Mouse (Mus musculus): ENCODE measurements around the gene Zfp420.
"Not testable (repeated sequence)": the region's sequence is repeated elsewhere in the genome, so short reads cannot be mapped to it uniquely, and the experiment has no call there.

The Zfp420 gene

DNA sequence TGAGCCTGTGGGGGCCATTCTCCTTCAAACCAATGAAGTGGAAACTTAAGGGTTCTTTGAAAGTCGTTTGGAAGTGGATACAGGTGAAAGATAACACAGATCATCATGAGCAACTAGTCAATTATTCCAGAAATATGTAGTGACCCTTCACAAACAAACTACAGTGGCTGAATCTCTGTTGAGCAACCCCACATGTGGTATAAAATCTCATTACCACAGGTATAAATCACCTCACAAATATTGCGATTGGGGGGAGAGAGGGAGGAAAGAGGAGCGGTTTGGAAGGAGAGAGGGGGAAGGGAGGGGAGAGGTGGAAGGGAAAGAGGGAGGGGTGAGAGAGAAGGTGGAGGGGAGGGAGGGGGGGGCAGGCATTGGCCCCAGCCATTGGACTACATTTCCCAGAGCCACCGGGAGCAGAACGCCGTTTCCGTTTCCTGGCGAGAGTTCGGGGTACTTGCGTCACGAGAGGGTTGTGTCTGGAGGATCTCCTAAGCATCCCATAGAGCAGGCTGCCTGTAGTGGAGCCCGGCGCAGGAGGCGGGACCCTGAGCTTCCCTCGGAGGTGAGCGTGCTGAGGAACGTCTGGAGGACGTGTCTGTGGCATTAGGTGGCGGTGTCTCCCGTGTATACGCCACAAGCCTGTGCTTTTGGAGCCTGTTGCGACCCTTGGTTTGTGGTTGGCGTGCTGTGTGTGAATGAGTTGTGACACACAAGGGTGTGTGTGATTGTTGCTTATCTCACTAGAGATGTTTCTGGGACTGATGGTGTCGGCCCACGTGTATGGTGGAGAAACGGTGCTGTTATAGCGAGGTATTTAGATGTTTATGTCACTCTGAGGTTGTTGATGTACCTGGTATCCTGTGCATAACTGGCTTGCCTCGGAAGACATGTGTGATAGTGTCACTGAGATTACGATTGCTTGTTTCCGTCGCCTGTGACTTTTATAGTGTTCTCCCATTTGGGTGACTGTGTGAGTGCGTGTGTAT, at the start of gene Zfp420:
TSS of gene Zfp420 (plus strand) at position 448 of the 986 bp plus-strand sequence.
- peak; percentile 72 for DNase-seq (ENCODE audit: low spot score)

DNA sequence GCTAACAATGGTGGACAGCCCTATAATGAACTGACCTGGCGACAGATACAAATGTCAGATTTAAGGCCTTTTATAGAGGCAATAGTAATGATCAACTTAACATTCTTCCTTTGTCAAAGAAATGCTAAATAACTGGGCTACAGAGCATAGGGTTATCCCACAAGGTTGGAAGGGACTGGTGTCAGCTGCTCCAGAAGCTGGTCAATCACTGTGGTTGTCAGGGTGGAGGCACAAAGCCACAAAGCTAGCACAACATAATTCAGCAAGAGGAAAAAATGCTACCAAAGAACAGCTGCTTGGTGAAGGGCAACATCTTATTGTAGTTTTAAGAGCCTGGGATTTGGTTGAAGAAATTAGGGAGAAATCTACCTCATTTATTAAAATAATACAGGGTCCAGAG, 47.5 kb upstream of the Zfp420 start:
- no peak for DNase-seq (ENCODE audit: low spot score)

DNA sequence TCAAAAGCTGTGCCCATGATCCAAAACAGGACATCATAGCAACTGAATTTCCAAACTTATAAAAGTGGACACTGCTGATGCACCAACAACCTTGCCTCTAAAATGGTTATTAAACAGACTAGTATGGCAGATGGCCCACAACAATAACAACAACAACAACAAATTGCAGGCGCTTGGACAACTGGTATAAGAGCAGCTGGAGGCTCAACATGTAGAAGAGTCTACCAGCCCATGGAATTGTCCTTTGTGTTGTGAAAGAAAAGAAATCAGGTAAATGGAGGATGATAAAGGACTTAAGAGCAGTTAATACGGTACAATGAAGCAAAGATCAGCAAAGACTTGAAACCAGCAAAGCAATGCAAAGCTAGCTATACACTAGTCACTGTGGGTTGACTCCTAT, 45.4 kb upstream of the Zfp420 start:
- no peak for DNase-seq (ENCODE audit: low spot score)

DNA sequence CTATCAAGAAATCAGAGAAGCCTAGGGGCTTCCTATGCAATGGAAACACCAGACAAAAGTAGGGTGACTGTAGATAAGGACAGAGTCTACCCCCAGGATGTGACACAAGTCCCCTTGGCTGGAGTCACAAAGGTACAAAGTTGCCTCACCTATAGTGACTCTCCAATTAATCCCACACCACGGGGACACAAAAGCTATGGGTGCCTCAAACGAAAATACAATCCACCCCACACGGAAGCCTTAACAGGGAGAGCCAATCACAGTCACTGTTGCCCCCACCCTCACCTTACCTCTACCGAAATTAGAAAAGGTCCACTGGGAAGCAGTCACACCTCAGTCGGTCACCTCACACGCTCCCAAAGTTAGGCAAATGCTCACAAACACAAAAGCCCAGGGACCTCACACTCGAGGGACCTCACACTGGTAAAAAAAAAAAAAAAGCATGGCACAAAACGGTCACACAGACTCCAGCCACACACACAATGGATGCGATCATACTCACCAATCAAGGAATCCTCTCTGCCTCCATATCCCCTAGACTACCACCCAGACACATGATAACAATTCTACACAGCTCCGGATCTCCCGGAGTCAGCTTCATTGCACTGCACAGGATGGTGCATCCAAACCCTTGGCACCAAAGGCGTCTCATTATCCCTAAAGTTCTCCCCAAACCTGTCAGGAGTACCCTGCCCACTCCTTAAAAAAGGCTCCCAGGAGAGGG, 44.6 kb upstream of the Zfp420 start:
- DNase-seq (ENCODE audit: low spot score): no peak

DNA sequence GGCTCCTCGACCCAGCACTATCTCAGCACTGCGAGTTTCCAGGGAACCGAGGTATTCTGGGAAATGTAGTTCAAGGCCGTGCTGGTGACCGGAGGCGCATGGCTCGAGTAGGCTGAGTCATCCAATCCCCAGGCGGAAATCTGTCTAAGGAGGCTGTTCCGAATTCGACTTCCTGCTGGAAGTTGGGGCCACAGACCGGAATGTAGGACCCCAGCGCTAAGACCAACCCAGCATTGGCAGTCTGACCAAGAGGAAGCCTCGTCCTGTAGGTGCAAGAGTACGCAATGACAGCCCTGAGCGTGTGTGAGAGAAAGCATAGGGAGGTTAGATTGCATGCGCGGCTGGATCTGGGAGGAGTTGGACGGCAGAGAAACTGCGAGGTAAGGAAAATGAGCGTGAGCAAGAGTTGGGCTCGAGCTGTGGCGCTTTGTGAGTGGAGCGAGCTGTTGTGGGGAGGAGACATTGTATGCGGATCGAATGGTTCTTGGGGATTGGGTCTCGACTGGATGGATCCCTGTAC, 43.8 kb upstream of the Zfp420 start, which contains the start of gene Zfp790:
TSS of gene Zfp790 (plus strand) at position 205 of the 520 bp plus-strand sequence.
- peak; percentile 90 for DNase-seq (ENCODE audit: low spot score)

DNA sequence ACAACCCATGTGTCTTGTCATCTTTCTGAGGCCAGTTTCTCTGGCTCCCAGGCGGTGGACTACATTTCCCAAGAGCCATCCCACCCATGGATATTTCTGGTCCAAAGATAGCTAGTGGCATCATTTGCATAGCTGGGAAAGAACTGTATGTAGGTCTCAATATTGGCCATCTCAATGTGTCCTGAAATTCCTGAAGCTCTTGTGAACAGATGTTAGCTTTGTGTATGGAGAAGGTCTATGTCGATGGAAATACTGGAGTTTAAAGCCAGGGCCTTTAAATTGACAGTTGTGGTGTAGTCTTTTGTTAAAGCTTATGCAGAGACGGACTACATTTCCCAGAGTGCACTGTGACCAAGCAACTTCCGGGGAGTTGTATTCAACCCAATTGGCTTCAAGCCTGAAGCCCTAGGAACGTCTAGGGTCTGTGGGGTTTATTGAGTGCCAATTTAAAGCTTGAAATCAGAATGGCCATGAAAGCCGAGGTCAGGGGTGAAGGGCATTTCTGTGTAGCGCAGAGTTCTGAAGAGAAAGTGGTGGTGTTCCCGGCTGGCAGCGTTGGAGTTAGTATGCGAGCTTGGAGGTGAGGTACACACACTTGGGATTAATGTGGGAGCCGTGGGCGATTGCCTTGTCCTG, 41.0 kb upstream of the Zfp420 start:
- DNase-seq (ENCODE audit: low spot score): peak; percentile 80

DNA sequence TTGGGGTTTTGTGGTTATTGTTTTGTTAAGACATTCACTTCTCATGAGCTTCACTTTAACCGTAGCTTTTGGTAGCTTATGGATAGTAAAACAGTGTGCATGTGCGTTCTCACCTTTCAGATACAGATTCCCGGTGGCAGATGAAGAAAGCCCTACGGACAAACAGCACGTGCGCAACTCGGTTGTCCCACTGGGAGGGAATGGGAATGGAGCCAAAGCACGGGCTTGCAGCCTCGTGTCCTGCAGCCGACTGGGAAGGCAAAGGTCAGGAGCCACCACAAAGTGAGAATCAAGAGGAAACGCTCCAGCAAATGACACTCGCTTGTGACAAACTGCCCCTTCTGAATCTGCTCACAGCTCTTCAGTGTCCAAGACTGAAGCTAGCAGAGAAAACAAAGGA, 31.8 kb upstream of the Zfp420 start:
- DNase-seq (ENCODE audit: low spot score): no peak

DNA sequence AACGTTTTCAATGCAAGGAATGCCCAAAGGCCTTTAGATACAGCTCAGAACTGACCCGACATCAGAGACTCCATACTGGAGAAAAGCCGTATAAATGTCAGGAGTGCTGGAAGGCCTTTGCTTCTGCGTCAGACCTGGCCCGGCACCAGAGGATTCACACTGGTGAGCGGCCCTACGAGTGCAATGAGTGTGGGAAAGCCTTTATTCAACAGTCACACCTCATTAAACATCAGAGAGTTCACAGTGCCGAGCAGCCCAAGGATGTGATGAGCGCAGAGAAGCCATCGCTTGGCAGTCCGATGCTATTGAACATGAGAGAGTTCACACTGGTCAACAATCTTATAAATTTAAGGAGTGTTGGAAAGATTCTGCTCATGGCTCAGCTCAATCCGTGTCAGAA, 30.0 kb upstream of the Zfp420 start:
- no peak for DNase-seq (ENCODE audit: low spot score)

DNA sequence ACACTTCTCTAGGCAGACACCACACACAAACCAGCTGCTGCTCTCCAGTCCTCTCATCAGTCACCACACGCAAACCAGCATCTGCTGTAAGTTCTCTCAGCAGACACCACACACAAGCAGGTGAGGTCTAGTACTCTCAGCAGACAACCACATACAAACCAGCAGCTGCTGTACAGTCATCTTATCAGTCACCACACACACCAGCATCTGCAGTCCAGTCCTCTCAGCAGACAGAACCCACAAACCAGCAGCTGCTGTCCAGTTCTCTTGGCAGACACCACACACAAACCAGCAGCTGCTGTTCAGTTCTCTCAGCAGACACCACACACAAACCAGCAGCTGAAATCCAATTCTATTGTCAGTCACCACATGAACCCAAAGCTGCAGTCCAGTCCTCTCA, 23.0 kb upstream of the Zfp420 start:
- no peak for DNase-seq (ENCODE audit: low spot score)

DNA sequence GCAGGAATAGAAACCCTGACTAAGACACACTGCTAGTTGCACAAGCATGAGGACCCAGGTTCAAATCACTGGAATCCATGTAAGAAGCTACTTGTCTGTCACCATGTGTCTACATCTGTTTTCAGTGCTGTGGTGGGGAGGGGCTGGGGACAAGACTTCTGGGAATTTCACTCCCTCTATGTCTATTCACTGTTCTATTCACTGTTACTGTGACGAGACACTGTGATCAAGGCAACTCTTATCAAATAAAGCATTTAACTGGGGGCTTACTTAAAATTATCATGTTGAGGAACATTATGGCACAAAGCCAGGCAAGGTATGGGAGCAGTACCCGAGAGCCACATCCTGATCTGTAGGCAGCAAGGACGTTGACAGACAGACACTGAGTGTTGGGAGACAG, 20.5 kb upstream of the Zfp420 start:
- no peak for DNase-seq (ENCODE audit: low spot score)

DNA sequence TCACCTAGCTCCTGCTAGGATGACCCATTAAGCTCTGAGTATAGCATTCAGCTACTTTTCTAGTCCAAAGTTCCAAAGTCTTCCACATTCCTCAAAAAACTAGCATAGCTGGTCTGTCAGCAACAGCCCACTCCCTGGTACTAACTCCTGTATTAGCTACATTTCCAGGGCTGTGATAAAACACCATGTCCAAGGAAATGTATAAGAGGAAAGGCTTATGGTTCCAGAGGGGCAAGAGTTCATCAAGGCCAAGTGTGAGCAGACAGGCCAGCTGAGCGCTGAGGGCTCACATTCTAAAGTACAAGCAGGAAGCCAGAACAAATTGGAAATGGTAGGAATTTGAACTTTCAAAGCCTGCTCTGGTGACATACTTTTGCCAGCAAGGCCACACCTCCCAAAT, 17.7 kb upstream of the Zfp420 start:
- DNase-seq (ENCODE audit: low spot score): no peak

DNA sequence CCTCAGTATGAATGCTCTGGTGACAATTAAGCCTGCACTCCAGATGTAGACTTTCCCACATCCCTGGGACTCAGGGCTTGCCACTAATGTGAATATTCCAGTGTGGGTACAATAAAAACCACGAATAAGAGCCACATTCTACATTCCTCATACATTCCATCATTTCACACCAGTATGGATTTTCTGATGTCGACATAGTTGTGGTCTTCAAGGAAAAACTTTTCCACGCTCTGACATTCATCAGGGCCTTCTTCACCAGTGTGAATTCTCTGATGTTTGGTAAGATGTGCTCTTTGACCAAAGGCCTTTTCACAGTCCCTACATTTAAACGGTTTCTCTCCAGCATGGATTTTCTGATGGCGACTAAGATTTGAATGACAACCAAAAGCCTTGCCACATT, 15.2 kb upstream of the Zfp420 start:
- DNase-seq (ENCODE audit: low spot score): no peak

DNA sequence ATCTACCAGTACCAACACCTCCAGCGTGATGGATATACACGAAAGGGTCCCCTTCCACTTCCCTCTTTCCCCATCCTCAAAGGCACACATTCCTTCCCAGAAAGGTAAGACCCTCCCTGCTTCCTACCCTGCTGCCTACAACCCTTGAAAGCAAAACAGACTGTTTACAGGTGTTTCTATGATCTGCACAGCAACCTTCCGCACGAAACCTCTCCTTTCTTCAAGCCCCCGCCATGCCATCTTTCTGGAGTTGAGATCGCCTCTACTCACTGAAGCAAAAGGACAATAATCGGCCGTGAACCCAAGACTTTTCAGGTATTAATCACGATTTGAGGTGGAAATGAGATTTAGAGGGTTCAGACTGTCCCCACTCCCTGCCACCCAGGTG, 7.0 kb upstream of the Zfp420 start:
- DNase-seq (ENCODE audit: low spot score): peak; percentile 1

DNA sequence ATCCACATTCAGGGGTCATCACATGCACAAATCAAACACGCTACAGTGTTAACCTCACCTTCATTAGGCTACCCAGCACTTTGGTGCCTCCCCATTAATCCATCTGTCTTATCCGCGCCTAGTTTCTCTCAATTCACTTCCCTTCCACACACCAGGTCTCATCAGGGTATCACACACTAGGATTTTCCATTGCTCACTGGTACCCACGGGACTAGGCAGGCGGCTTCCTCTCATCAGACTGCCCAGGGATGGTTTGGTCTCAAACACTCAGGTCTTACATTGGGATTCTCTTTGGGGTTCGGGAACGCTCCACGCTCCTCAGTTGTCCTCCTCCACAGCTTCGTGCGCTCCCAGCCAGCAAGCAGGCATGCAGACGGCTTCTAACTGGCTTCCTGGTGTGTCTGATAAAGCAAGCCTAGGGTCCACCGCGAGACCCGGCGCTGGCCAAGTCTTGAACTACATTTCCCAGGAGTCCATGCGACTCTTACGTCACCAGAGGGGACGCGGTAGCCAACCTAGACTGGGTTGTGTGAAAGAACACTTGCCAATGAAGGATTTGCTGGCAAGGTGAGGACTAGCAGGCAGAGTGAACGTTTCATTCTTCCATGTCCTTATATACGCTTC, 6.4 kb upstream of the Zfp420 start, which contains the start of gene Zfp940:
TSS of gene Zfp940 (minus strand) at position 451 of the 624 bp plus-strand sequence.
- DNase-seq (ENCODE audit: low spot score): peak; percentile 67

DNA sequence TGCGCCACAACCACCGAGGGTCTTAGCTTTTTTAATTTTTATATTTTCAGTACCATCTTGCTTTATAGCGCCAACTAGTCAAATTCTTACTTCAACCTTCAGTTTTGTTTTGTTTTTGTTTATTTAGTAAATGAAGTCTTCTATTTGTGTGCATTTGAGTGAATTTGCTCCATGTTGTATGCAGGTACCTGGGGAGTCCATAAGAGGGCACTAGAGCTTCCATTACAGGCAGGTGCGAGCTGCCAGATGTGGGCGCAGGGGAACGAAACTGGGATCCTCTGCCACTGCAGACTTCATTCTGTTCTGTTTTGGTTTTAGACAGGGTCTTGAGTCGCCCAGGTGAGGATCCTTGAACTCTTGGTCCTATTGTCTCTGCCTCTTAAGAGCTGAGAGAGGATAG, 1.9 kb downstream of the Zfp420 start:
- DNase-seq (ENCODE audit: low spot score): peak; percentile 8

DNA sequence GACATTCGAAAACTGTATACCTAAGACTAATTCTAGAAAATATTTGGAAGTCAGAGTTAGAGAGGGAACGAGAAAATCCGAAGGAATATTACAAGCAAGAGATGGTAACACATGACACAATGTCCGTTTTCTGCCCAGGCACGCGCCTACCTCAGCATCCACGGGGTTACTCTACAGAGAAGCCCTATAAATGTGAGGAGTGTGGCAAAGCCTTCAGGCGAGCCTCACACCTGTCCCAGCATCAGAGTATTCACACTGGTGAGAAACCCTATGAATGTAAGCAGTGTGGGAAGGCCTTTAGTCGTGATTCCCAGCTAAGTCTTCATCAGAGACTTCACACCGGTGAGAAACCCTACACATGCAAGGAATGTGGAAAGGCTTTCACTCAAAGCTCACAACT, 14.5 kb downstream of the Zfp420 start:
- no peak for DNase-seq (ENCODE audit: low spot score)

DNA sequence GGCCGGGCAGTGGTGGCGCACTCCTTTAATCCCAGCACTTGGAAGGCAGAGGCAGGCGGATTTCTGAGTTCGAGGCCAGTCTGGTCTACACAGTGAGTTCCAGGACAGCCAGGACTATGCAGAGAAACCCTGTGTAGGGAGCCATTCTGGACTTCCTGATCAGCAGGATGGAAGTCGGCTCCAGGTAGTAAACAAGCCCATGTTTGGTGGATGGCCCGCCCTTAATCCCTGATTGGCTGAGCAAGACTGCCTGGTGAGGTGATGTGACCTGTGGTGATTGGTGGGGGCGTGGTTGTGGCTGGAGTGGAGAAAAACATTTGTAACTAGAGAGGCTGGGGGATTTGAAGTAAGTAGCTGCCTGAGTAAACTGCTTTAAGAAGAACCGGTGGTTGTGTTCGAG, 17.8 kb downstream of the Zfp420 start:
- DNase-seq (ENCODE audit: low spot score): not testable (repeated sequence)

DNA sequence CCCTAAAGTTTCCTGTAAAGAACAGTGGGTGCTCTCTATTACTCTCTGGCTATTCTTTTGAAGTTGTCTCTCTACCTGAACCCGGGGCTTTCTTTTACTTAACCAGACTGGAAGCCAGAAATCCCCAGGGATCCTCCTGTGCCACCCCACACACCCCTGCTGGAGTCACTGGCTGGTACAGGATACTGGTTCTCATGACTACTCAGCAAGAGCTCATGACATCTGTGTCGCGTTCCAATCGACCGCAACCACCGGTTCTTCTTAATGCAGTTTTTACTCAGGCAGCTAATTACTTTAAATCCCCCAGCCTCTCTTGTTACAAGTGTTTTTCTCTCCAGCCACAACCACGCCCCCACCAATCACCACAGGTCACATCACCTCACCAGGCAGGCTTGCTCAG, 20.3 kb downstream of the Zfp420 start:
- DNase-seq (ENCODE audit: low spot score): no peak

DNA sequence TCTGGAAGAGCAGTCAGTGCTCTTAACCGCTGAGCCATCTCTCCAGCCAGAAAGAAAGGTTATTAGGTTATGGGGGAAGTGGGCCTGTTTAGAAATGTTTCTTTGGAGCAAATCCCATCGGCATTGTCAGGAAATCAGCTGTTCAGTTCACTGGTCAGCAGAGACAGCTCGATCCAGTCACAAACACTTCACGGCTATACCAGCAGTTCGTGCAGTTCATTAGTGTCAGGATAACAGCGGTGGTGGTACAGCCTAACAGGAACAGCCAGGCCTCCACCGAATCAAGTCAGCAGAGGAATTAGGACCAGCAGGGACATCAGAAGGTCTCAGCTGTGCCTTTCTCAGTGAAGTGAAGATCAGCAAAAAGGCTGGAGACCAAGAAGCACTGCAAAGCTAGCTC, 21.1 kb downstream of the Zfp420 start:
- DNase-seq (ENCODE audit: low spot score): no peak

DNA sequence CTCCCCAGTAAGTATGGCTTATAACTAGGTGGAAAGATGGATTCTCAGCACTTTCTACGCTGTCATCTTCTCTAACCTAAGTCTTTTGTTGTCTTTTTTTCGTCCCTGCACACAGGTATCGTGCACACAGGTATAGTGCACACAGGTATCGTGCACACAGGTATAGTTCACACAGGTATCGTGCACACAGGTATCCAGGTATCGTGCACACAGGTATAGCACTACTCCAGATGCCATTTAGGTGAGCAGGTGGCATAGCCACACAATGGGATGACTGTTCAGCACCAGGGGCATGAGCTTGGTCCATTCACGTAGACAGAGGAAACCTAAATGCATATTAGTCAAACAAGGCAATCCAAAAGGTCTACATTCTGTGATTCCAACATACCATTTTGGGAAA, 30.7 kb downstream of the Zfp420 start:
- no peak for DNase-seq (ENCODE audit: low spot score)

DNA sequence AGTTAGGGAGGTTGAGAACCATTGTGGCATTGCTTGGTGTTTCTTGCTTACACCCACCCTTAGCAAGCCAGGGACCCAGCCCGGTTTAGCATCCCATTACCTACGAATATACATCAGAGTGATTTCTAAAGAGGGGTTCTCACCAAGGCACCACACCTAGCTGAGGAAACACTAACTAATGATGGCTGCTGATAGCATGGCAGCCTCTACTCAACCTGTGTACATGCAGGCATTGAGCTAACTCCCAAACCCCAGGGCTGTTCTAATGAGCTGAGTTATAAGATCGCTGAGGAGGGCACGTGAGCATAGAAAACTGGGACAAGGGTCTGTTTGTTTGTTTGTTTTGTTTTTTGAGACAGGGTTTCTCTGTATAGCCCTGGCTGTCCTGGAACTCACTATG, 33.0 kb downstream of the Zfp420 start:
- no peak for DNase-seq (ENCODE audit: low spot score)

DNA sequence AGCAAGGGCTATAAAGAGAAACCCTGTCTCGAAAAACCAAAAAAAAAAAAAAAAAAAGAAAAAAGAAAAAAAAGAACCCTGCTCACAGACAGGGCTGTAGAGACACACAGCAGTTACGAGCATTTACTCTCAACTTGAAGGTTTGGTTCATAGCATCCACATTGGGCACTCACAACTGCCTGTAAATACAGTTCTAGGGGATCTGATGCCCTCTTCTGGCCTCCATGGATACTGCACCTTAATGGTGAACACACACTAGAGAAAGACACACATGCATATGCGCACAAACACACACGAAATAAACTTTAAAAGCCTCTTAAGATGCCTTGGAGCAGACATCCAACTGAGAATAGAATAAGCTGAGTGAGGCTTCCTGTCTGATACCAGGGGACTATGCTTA, 38.6 kb downstream of the Zfp420 start:
- no peak for DNase-seq (ENCODE audit: low spot score)
